Mouse (Mus musculus) lung, postnatal 0 days (tissue): ENCODE measurements around the gene Rptor. TPM values are rescaled to one million over a fixed set of nuclear protein-coding genes. Genes with fewer than 3 reads are reported as not detected.

Experiments used
- ATAC-seq: fragments of 200-750 bp; cut with Nextera tagmentation; 2 replicates; pipeline ENCODE4 v1.8.0; 2017; ENCODE audit warnings: moderate library complexity
- DNase-seq: peaks from one replicate; pipeline ENCODE4 v3.0.0-alpha.2; 2016; ENCODE audit warnings: low spot score
- H3K27ac ChIP-seq: fragments of 300-500 bp; sonication (generic); 2 replicates; pipeline ENCODE4 v1.5.1; 2014; ENCODE audit warnings: antibody characterized with exemption, mild to moderate bottlenecking, low read length, mixed read lengths
- H3K27me3 ChIP-seq: fragments of 300-500 bp; sonication (generic); replicated peaks from 2 replicates; pipeline ENCODE4 v1.6.1; 2014; ENCODE audit warnings: low read length, mixed read lengths; ENCODE audit not compliant: insufficient read depth
- H3K36me3 ChIP-seq: fragments of 300-500 bp; sonication (generic); 2 replicates; pipeline ENCODE4 v1.6.1; 2014; ENCODE audit warnings: low read length, mixed read lengths; ENCODE audit not compliant: insufficient read depth
- H3K4me1 ChIP-seq: fragments of 300-500 bp; sonication (generic); 2 replicates; pipeline ENCODE4 v1.6.1; 2014; ENCODE audit warnings: antibody characterized with exemption, low read depth, low read length, mixed read lengths; ENCODE audit not compliant: insufficient read depth
- H3K4me2 ChIP-seq: fragments of 300-500 bp; sonication (generic); replicated peaks from 2 replicates; pipeline ENCODE4 v1.6.1; 2014; ENCODE audit warnings: low read depth, mild to moderate bottlenecking, low read length, moderate library complexity, mixed read lengths
- H3K4me3 ChIP-seq: fragments of 300-500 bp; sonication (generic); 2 replicates; pipeline ENCODE4 v1.5.1; 2014; ENCODE audit warnings: low read depth, low read length
- H3K9ac ChIP-seq: fragments of 300-500 bp; sonication (generic); replicated peaks from 2 replicates; pipeline ENCODE4 v1.6.1; 2014; ENCODE audit warnings: low read depth, mild to moderate bottlenecking
- H3K9me3 ChIP-seq: fragments of 300-500 bp; sonication (generic); 2 replicates; pipeline ENCODE4 v1.6.1; 2016; ENCODE audit warnings: low read length, mixed read lengths
- CTCF ChIP-seq: IDR thresholded peaks from 2 replicates; pipeline ENCODE4 v1.5.1; 2016; ENCODE audit warnings: antibody characterized with exemption, mild to moderate bottlenecking
- EP300 ChIP-seq: IDR thresholded peaks from 2 replicates; pipeline ENCODE4 v1.6.1; 2016; ENCODE audit warnings: antibody characterized with exemption, mild to moderate bottlenecking, control low read depth
- WGBS: fragments of 180-500 bp; shearing (Covaris S2); extraction: QIAGEN DNeasy Blood & Tissue Kit; methylation state at CpG from one replicate; pipeline ENCODE4 v1.1.7; 2014; 5-methylcytosine and 5-hydroxymethylcytosine counted together
- polyA plus RNA-seq: library from polyadenylated mRNA; unstranded; fragments of >200 nt; fragmentation: Nextera tagmentation; extraction: Ambion mirVana; gene quantifications from 2 replicates; pipeline ENCODE4 v1.2.1, GENCODE M21; 2015

Rptor gene
- polyA plus RNA-seq, 1 experiment from 2014 or later = 5.3 TPM

- DNase-seq (no peak), ATAC-seq (no peak)
- Histone ChIP-seq H3K36me3 (no peaks in the 10 kb centered on the region), H3K4me2 (no peak overlapping the region), H3K9ac (no peak overlapping the region), H3K9me3 (no peaks in the 10 kb centered on the region), H3K4me1 (no peaks in the 10 kb centered on the region), H3K27me3 (no peaks in the 10 kb centered on the region), H3K27ac (no peak overlapping the region), H3K4me3 (no peak overlapping the region)
- TF ChIP-seq CTCF (peak; percentile 40), EP300 (no peak)
- 76% methylated on average over 1 of the region's 1 CpGs for WGBS
Measured at GRCm38 (mm10) chr11:119600286-119600685, 2.4 kb upstream of the Rptor start.

DNA sequence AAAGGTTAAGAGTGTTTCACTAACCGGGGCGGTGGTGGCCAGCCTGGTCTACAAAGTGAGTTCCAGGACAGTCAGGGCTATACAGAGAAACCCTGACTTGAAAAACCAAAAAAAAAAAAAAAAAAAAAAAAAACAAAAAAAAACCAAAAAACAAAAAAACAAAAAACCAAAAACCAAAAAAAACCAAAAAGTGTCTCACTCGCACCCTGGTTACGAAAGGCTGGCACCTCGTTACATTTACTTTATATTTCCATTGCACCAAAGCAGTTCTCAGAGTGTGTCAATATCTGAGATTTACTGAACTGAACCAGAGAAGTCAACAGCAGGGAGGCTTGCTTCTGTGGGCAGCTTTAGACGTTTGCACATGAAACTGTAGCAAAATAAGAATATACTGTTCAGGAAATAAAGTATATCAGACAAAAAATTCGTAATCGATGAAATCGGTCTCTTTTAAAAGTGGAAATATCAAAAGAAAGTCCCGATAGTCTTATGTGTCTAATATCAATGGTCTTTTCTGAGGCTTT is 466 bp upstream of the Rptor start:
- DNase-seq (peak; percentile 40), ATAC-seq (no peak)
- H3K27me3 ChIP-seq = no peaks in the 10 kb centered on the region
- H3K9ac ChIP-seq = peak overlapping the region; percentile 95
- TF ChIP-seq CTCF (no peak), EP300 (no peak)
- H3K27ac ChIP-seq = no peak overlapping the region
- 33% methylated on average over 10 of the region's 10 CpGs for WGBS
- H3K4me3 ChIP-seq = peak overlapping the region; percentile 93
- no peaks in the 10 kb centered on the region for H3K9me3 ChIP-seq
- peak overlapping the region; percentile 94 for H3K4me2 ChIP-seq
- no peaks in the 10 kb centered on the region for H3K36me3 ChIP-seq
- H3K4me1 ChIP-seq = no peaks in the 10 kb centered on the region

DNA sequence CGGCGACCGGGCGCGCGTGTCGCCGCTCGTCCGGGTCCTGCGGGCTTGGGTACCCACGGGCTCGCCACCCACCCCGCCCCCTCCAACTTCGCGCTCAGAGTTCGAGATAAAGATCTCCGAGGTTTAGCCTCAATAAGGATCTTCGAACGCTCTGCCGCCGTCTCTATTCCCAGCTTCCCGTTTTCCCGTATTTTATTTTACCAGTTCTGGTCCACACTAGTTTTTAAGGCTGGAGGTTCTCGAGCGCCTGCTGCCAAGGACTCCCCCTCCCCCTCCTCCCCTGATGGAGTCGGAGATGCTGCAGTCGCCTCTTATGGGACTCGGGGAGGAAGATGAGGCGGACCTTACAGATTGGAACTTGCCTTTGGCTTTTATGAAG is 811 bp downstream of the Rptor start:
- ATAC-seq (no peak), DNase-seq (peak; percentile 6)
- TF ChIP-seq CTCF (no peak), EP300 (no peak)

GRCm38 (mm10) chr11:119607464-119607863 is 4.8 kb downstream of the Rptor start:
- Histone ChIP-seq H3K9me3 (no peaks in the 10 kb centered on the region), H3K36me3 (no peaks in the 10 kb centered on the region), H3K9ac (no peak overlapping the region), H3K4me3 (no peak overlapping the region), H3K4me2 (no peak overlapping the region), H3K4me1 (no peaks in the 10 kb centered on the region), H3K27ac (no peak overlapping the region), H3K27me3 (no peaks in the 10 kb centered on the region)
- TF ChIP-seq EP300 = no peak
- TF ChIP-seq CTCF = no peak
- 91% methylated on average over 5 of the region's 5 CpGs for WGBS
- no peak for ATAC-seq
- no peak for DNase-seq

More for the DNA sequence above, 811 bp downstream of the Rptor start:
- WGBS = under 1% methylated on average over 30 of the region's 30 CpGs
- Histone ChIP-seq H3K9me3 (no peaks in the 10 kb centered on the region), H3K4me2 (peak overlapping the region; percentile 94), H3K9ac (peak overlapping the region; percentile 95), H3K36me3 (no peaks in the 10 kb centered on the region), H3K4me1 (no peaks in the 10 kb centered on the region), H3K4me3 (peak overlapping the region; percentile 93), H3K27me3 (no peaks in the 10 kb centered on the region), H3K27ac (peak overlapping the region; percentile 77; the same call in 1 of the 2 replicates)

GRCm38 (mm10) chr11:119611496-119611895 is 8.8 kb downstream of the Rptor start:
- ATAC-seq = no peak
- Histone ChIP-seq H3K9ac (no peak overlapping the region), H3K4me1 (no peaks in the 10 kb centered on the region), H3K4me3 (no peak overlapping the region), H3K36me3 (no peaks in the 10 kb centered on the region), H3K27me3 (no peaks in the 10 kb centered on the region), H3K4me2 (no peak overlapping the region), H3K9me3 (no peaks in the 10 kb centered on the region), H3K27ac (no peak overlapping the region)
- DNase-seq = no peak
- 88% methylated on average over 6 of the region's 6 CpGs for whole genome bisulfite sequencing
- TF ChIP-seq EP300 = no peak
- no peak for TF ChIP-seq CTCF

DNA sequence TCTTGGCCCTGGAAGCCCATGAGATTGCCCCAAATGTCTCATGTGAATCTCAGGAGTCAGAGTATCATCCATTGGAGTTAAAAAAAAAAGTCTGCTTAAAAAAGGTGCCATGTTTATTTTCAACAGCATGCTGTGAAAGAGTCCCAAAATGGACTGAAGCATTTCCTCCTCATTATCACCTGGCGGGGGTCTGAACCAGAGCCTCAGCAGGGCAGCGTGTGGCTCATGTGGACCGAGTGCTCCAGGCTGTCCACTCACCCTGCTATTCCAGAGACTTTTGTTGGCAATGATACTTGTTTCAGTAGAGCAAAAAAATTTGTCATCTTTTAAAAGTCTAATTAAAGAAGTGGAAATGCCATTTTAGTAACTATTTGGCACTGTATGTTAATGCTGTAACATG is 9.5 kb downstream of the Rptor start:
- Histone ChIP-seq H3K9me3 (no peaks in the 10 kb centered on the region), H3K27me3 (no peaks in the 10 kb centered on the region), H3K4me1 (no peaks in the 10 kb centered on the region), H3K9ac (no peak overlapping the region), H3K4me3 (no peak overlapping the region), H3K27ac (no peak overlapping the region), H3K36me3 (no peaks in the 10 kb centered on the region), H3K4me2 (no peak overlapping the region)
- WGBS = 74% methylated on average over 3 of the region's 3 CpGs
- TF ChIP-seq CTCF (no peak), EP300 (no peak)
- DNase-seq (no peak), ATAC-seq (no peak)

DNA sequence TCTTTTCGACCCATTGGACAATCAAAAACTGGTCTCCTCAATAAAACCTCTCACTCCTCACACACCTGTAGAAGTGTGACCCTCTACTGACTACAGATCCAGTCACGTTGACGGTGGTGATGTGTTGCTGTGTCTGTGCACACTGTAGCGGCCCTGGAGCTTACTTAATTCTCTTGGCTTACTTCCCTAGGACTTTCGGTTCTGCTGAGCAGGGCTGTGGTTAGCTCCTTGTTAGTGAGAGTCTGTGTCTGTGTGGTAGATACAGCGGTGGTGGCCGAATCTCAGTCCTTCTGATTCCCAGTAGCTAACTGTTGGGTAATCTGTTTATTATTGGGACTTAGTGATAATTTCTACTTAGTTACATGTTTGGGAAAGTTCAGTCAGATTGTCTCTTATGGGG is 12.4 kb downstream of the Rptor start:
- Histone ChIP-seq H3K4me3 (no peak overlapping the region), H3K27me3 (no peaks in the 10 kb centered on the region), H3K36me3 (no peaks in the 10 kb centered on the region), H3K27ac (no peak overlapping the region), H3K9me3 (no peaks in the 10 kb centered on the region), H3K4me1 (no peaks in the 10 kb centered on the region), H3K4me2 (no peak overlapping the region), H3K9ac (no peak overlapping the region)
- DNase-seq = no peak
- ATAC-seq = no peak
- TF ChIP-seq CTCF (no peak), EP300 (no peak)
- 85% methylated on average over 7 of the region's 7 CpGs for WGBS
